Mouse (Mus musculus): Measurements from ENCODE around the gene Thsd4. TPM values are rescaled to one million over a fixed set of nuclear protein-coding genes. Genes with fewer than 3 reads are reported as not detected.
"Not testable (repeated sequence)": the region's sequence is repeated elsewhere in the genome, so short reads cannot be mapped to it uniquely, and the experiment has no call there.

Gene Thsd4
- polyA plus RNA-seq, 1 experiment from 2014 or later, result 34.9 TPM

- no peak overlapping the region for H3K4me3 ChIP-seq (ENCODE audit: low read depth, low read length)
- 67% methylated on average over 14 of the region's 14 CpGs for WGBS
- ATAC-seq (replicated peaks; ENCODE audit: low FRiP score, low TSS enrichment, low read depth), result no peak
- no peaks in the 10 kb centered on the region for H3K9me3 ChIP-seq (ENCODE audit: control insufficient read depth, low read length)
- no peak for DNase-seq (ENCODE audit: low spot score)
- H3K4me2 ChIP-seq (ENCODE audit: low read length), result no peak overlapping the region
- H3K27ac ChIP-seq (ENCODE audit: low read depth), result no peak overlapping the region
- H3K4me1 ChIP-seq (replicated peaks; ENCODE audit: control insufficient read depth, insufficient read depth, low read length), result no peaks in the 10 kb centered on the region
- no peak overlapping the region for H3K9ac ChIP-seq (ENCODE audit: low read length)
- H3K27me3 ChIP-seq (replicated peaks; ENCODE audit: control insufficient read depth, insufficient read depth, low read length), result no peaks in the 10 kb centered on the region
- H3K36me3 ChIP-seq (ENCODE audit: control insufficient read depth, insufficient read depth, low read length), result no peaks in the 10 kb centered on the region
These were observed 560.5 kb downstream of the Thsd4 start for GRCm38 (mm10) chr9:59961201-59961955.

GRCm38 (mm10) chr9:59960559-59960958 lies 561.3 kb downstream of the Thsd4 start, which contains the start of gene Nr2e3:
TSS of gene Nr2e3 (minus strand) at chr9:59960659.
- Histone ChIP-seq H3K4me3 (ENCODE audit: low read depth, low read length) (no peak within 1 kb of the TSS), H3K9ac (ENCODE audit: low read length) (no peak within 1 kb of the TSS), H3K9me3 (ENCODE audit: control insufficient read depth, low read length) (no peaks in the 10 kb centered on the region), H3K4me2 (ENCODE audit: low read length) (no peak within 1 kb of the TSS), H3K4me1 (replicated peaks; ENCODE audit: control insufficient read depth, insufficient read depth, low read length) (0 out of 2 replicates have a peak, but pooled peaks cover 4% of the 10 kb centered on the region), H3K36me3 (ENCODE audit: control insufficient read depth, insufficient read depth, low read length) (no peaks in the 10 kb centered on the region), H3K27ac (ENCODE audit: low read depth) (no peak within 1 kb of the TSS), H3K27me3 (replicated peaks; ENCODE audit: control insufficient read depth, insufficient read depth, low read length) (no peaks in the 10 kb centered on the region)
- WGBS, result 82% methylated on average over 10 of the region's 10 CpGs
- no peak for DNase-seq (ENCODE audit: low spot score)
- no peak for ATAC-seq (replicated peaks; ENCODE audit: low FRiP score, low TSS enrichment, low read depth)

DNA sequence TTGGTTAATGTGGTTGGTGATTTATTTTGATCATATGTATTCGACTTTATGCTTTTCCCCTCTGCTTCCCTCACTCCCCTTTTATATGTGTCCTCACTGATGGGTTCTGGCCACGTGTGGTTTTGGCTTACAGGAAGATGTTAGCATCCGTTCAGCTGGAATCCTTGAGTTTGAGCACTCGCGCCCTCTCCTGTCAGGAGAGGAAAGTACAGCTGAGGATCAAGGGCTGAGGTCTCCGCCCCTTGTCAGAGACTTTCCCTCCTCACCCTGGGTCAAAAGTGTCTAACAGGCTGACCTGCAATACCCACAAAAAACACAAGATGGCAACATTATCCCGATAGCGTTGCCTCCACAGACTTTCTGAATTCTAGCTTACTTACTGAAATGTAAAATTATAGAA lies 562.6 kb downstream of the Thsd4 start:
- DNase-seq (ENCODE audit: low spot score), result peak; percentile 92
- no peak overlapping the region for H3K4me3 ChIP-seq (ENCODE audit: low read depth, low read length)
- 0 out of 2 replicates have a peak, but pooled peaks cover 5% of the 10 kb centered on the region for H3K4me1 ChIP-seq (replicated peaks; ENCODE audit: control insufficient read depth, insufficient read depth, low read length)
- no peak overlapping the region for H3K9ac ChIP-seq (ENCODE audit: low read length)
- peak; percentile 61; the same call in 1 of the 2 replicates for ATAC-seq (replicated peaks; ENCODE audit: low FRiP score, low TSS enrichment, low read depth)
- H3K9me3 ChIP-seq (ENCODE audit: control insufficient read depth, low read length), result no peaks in the 10 kb centered on the region
- no peaks in the 10 kb centered on the region for H3K27me3 ChIP-seq (replicated peaks; ENCODE audit: control insufficient read depth, insufficient read depth, low read length)
- no peak overlapping the region for H3K4me2 ChIP-seq (ENCODE audit: low read length)
- H3K27ac ChIP-seq (ENCODE audit: low read depth), result no peak overlapping the region
- 4% methylated on average over 8 of the region's 8 CpGs for WGBS
- H3K36me3 ChIP-seq (ENCODE audit: control insufficient read depth, insufficient read depth, low read length), result no peaks in the 10 kb centered on the region

DNA sequence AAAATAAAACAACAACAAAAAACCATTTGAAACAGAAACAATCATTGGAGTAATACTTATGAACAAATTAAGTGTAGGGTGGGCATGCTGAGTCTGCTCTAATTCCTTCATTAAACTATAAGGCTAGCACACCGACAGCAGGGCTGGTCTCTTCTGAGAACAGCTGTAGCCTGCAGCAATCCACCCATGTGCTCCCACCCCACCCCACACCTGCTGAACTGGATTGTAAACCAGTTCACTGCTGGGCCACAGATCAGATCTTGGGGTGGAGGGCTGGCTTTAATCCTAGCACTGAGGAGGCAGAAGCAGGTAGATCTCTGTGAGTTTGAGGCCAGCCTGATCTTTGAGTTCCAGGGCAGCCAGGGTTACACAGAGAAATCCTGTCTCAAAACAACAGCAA lies 563.7 kb downstream of the Thsd4 start:
- 0 out of 2 replicates have a peak overlapping the region, but pooled peaks have one; percentile 16 for H3K27ac ChIP-seq (ENCODE audit: low read depth)
- WGBS, result 68% methylated on average over 1 of the region's 1 CpGs

DNA sequence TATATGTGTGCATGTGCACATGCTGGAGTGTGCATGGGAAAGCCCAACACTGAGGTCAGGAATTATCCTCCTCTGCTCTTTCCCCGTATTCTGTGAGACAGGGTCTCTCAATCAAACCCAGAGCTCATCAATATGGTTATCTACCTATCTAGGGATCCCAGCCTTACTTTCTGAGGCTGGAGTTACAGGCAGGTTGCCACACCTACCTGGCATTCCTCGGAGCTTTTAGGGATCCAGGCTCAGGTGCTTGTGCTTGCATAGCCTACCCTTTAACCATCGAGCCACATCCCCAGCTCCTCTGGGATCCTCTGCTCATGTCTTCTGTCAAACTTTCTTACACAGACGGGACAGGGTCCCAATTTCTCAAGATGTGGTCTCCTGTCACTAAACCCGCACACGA lies 565.4 kb downstream of the Thsd4 start:
- DNase-seq (ENCODE audit: low spot score), result no peak
- no peak for ATAC-seq (replicated peaks; ENCODE audit: low FRiP score, low TSS enrichment, low read depth)
- no peaks in the 10 kb centered on the region for H3K36me3 ChIP-seq (ENCODE audit: control insufficient read depth, insufficient read depth, low read length)
- 29% methylated on average over 6 of the region's 6 CpGs for WGBS
- no peaks in the 10 kb centered on the region for H3K27me3 ChIP-seq (replicated peaks; ENCODE audit: control insufficient read depth, insufficient read depth, low read length)
- no peak overlapping the region for H3K27ac ChIP-seq (ENCODE audit: low read depth)
- H3K4me2 ChIP-seq (ENCODE audit: low read length), result peak overlapping the region; percentile 29
- peak overlapping the region; percentile 8; the same call in 1 of the 2 replicates for H3K4me3 ChIP-seq (ENCODE audit: low read depth, low read length)
- peak overlapping the region; percentile 13; the same call in 1 of the 2 replicates for H3K9ac ChIP-seq (ENCODE audit: low read length)
- no peaks in the 10 kb centered on the region for H3K9me3 ChIP-seq (ENCODE audit: control insufficient read depth, low read length)
- H3K4me1 ChIP-seq (replicated peaks; ENCODE audit: control insufficient read depth, insufficient read depth, low read length), result 0 out of 2 replicates have a peak, but pooled peaks cover 5% of the 10 kb centered on the region

More for the DNA sequence above, 563.7 kb downstream of the Thsd4 start:
- not testable (repeated sequence) for H3K9ac ChIP-seq (ENCODE audit: low read length); H3K4me2 ChIP-seq (ENCODE audit: low read length); H3K4me3 ChIP-seq (ENCODE audit: low read depth, low read length); H3K36me3 ChIP-seq (ENCODE audit: control insufficient read depth, insufficient read depth, low read length); H3K9me3 ChIP-seq (ENCODE audit: control insufficient read depth, low read length); ATAC-seq (replicated peaks; ENCODE audit: low FRiP score, low TSS enrichment, low read depth); DNase-seq (ENCODE audit: low spot score); H3K27me3 ChIP-seq (replicated peaks; ENCODE audit: control insufficient read depth, insufficient read depth, low read length); H3K4me1 ChIP-seq (replicated peaks; ENCODE audit: control insufficient read depth, insufficient read depth, low read length)

- no peak for DNase-seq (ENCODE audit: low spot score)
- H3K27ac ChIP-seq (ENCODE audit: low read depth), result no peak overlapping the region
- H3K4me3 ChIP-seq (ENCODE audit: low read depth, low read length), result no peak overlapping the region
- no peaks in the 10 kb centered on the region for H3K36me3 ChIP-seq (ENCODE audit: control insufficient read depth, insufficient read depth, low read length)
- 0 out of 2 replicates have a peak, but pooled peaks cover 5% of the 10 kb centered on the region for H3K4me1 ChIP-seq (replicated peaks; ENCODE audit: control insufficient read depth, insufficient read depth, low read length)
- no peaks in the 10 kb centered on the region for H3K27me3 ChIP-seq (replicated peaks; ENCODE audit: control insufficient read depth, insufficient read depth, low read length)
- no peaks in the 10 kb centered on the region for H3K9me3 ChIP-seq (ENCODE audit: control insufficient read depth, low read length)
- 80% methylated on average over 6 of the region's 6 CpGs for WGBS
- H3K4me2 ChIP-seq (ENCODE audit: low read length), result no peak overlapping the region
- no peak for ATAC-seq (replicated peaks; ENCODE audit: low FRiP score, low TSS enrichment, low read depth)
- no peak overlapping the region for H3K9ac ChIP-seq (ENCODE audit: low read length)
These were observed 566.2 kb downstream of the Thsd4 start for GRCm38 (mm10) chr9:59955692-59956091.

DNA sequence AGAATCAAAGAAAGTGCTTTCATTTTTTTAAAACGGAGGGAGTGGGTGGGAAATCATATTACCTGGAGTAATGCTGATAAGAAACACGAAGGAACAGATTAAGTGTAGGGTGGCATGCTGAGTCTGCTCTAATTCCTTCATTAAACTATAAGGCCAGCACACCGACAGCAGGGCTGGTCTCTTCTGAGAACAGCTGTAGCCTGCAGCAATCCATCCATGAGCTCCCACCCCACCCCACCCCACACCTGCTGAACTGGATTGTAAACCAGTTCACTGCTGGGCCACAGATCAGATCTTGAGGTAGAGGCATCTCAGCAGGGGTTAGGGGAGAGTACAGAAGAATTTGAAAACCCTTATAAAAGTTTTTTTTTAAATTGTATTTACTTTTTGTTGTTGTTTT lies 566.6 kb downstream of the Thsd4 start:
- no peak overlapping the region for H3K4me3 ChIP-seq (ENCODE audit: low read depth, low read length)
- H3K36me3 ChIP-seq (ENCODE audit: control insufficient read depth, insufficient read depth, low read length), result no peaks in the 10 kb centered on the region
- 0 out of 2 replicates have a peak, but pooled peaks cover 5% of the 10 kb centered on the region for H3K4me1 ChIP-seq (replicated peaks; ENCODE audit: control insufficient read depth, insufficient read depth, low read length)
- H3K9ac ChIP-seq (ENCODE audit: low read length), result no peak overlapping the region
- DNase-seq (ENCODE audit: low spot score) (no peak), ATAC-seq (replicated peaks; ENCODE audit: low FRiP score, low TSS enrichment, low read depth) (no peak)
- H3K27ac ChIP-seq (ENCODE audit: low read depth), result no peak overlapping the region
- no peaks in the 10 kb centered on the region for H3K27me3 ChIP-seq (replicated peaks; ENCODE audit: control insufficient read depth, insufficient read depth, low read length)
- WGBS, result 52% methylated on average over 3 of the region's 3 CpGs
- no peaks in the 10 kb centered on the region for H3K9me3 ChIP-seq (ENCODE audit: control insufficient read depth, low read length)
- no peak overlapping the region for H3K4me2 ChIP-seq (ENCODE audit: low read length)

- no peak overlapping the region for H3K4me2 ChIP-seq (ENCODE audit: low read length)
- H3K9me3 ChIP-seq (ENCODE audit: control insufficient read depth, low read length), result no peaks in the 10 kb centered on the region
These were observed 568.3 kb downstream of the Thsd4 start for GRCm38 (mm10) chr9:59953556-59953955.

More at GRCm38 (mm10) chr9:59953556-59953955, 568.3 kb downstream of the Thsd4 start:
- WGBS, result 76% methylated on average over 7 of the region's 7 CpGs
- no peaks in the 10 kb centered on the region for H3K27me3 ChIP-seq (replicated peaks; ENCODE audit: control insufficient read depth, insufficient read depth, low read length)
- DNase-seq (ENCODE audit: low spot score) (no peak), ATAC-seq (replicated peaks; ENCODE audit: low FRiP score, low TSS enrichment, low read depth) (no peak)
- H3K4me1 ChIP-seq (replicated peaks; ENCODE audit: control insufficient read depth, insufficient read depth, low read length), result 0 out of 2 replicates have a peak, but pooled peaks cover 5% of the 10 kb centered on the region
- H3K27ac ChIP-seq (ENCODE audit: low read depth), result no peak overlapping the region
- H3K4me3 ChIP-seq (ENCODE audit: low read depth, low read length), result no peak overlapping the region
- no peaks in the 10 kb centered on the region for H3K36me3 ChIP-seq (ENCODE audit: control insufficient read depth, insufficient read depth, low read length)
- H3K9ac ChIP-seq (ENCODE audit: low read length), result no peak overlapping the region
